Mouse (Mus musculus): ENCODE measurements around the gene Macrod1. TPM values are rescaled to one million over a fixed set of nuclear protein-coding genes. Genes with fewer than 3 reads are reported as not detected.
A peak's percentile ranks its signal among the peaks of the same experiment; 100 is the strongest.

The Macrod1 gene
- polyA plus RNA-seq, 1 experiment from 2014 or later = 3.3 TPM

- Histone ChIP-seq H3K4me3 (no peak overlapping the region), H3K9me3 (no peaks in the 10 kb centered on the region), H3K4me2 (replicated peaks) (peak overlapping the region; percentile 100; the same call in 1 of the 2 replicates), H3K9ac (replicated peaks) (no peak overlapping the region), H3K27me3 (peaks cover 40% of the 10 kb centered on the region), H3K36me3 (no peaks in the 10 kb centered on the region), H3K27ac (replicated peaks) (0 out of 2 replicates have a peak overlapping the region, but pooled peaks have one; percentile 25), H3K4me1 (peaks cover 22% of the 10 kb centered on the region)
- ATAC-seq (ENCODE audit: low FRiP score, low read depth) = no peak
- WGBS = 46% methylated on average over 6 of the region's 6 CpGs
Observed at GRCm38 (mm10) chr19:7058541-7058940, 1.9 kb downstream of the Macrod1 start.

DNA sequence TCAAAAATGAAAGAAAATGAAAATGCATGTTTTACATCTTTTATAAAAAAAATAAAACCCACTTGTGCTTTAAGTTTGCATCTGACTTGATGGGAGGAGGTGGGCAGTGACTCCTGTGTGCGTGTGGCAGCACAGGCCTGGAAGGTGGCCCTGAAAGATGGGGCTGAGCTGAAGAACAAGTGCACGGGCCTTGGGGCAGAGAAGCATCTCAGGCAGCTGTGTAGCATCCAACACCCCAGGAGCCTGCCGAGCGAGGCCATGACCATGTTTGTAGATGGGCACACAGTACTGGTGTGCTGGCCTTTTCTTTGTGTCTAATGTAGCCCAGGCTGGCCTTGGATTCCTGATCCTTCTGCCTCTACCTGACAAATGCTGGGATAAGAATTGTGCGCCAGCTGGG lies 5.5 kb downstream of the Macrod1 start:
- Histone ChIP-seq H3K9me3 (no peaks in the 10 kb centered on the region), H3K4me2 (replicated peaks) (no peak overlapping the region), H3K4me3 (no peak overlapping the region), H3K9ac (replicated peaks) (no peak overlapping the region), H3K4me1 (peaks cover 35% of the 10 kb centered on the region), H3K27me3 (peaks cover 51% of the 10 kb centered on the region), H3K27ac (replicated peaks) (no peak overlapping the region), H3K36me3 (no peaks in the 10 kb centered on the region)
- 83% methylated on average over 5 of the region's 5 CpGs for WGBS
- no peak for ATAC-seq (ENCODE audit: low FRiP score, low read depth)

- H3K9ac ChIP-seq (replicated peaks) = no peak overlapping the region
- no peak overlapping the region for H3K4me2 ChIP-seq (replicated peaks)
- no peaks in the 10 kb centered on the region for H3K36me3 ChIP-seq
- peaks cover 53% of the 10 kb centered on the region for H3K27me3 ChIP-seq
- no peaks in the 10 kb centered on the region for H3K9me3 ChIP-seq
- H3K4me1 ChIP-seq = peaks cover 35% of the 10 kb centered on the region
- ATAC-seq (ENCODE audit: low FRiP score, low read depth) = no peak
- WGBS = 92% methylated on average over 8 of the region's 8 CpGs
- H3K4me3 ChIP-seq = no peak overlapping the region
- no peak overlapping the region for H3K27ac ChIP-seq (replicated peaks)
Observed at GRCm38 (mm10) chr19:7062916-7063315, 6.3 kb downstream of the Macrod1 start.

GRCm38 (mm10) chr19:7064571-7064970 lies 8.0 kb downstream of the Macrod1 start:
- Histone ChIP-seq H3K4me1 (peaks cover 44% of the 10 kb centered on the region), H3K4me2 (replicated peaks) (no peak overlapping the region), H3K27me3 (peaks cover 43% of the 10 kb centered on the region), H3K9me3 (no peaks in the 10 kb centered on the region), H3K36me3 (no peaks in the 10 kb centered on the region), H3K9ac (replicated peaks) (no peak overlapping the region), H3K4me3 (no peak overlapping the region), H3K27ac (replicated peaks) (no peak overlapping the region)
- 2% methylated on average over 3 of the region's 3 CpGs for WGBS
- peak; percentile 55; the same call in 1 of the 2 replicates for ATAC-seq (ENCODE audit: low FRiP score, low read depth)

- Histone ChIP-seq H3K4me1 (peaks cover 61% of the 10 kb centered on the region), H3K27me3 (peaks cover 41% of the 10 kb centered on the region), H3K4me3 (no peak overlapping the region), H3K4me2 (replicated peaks) (peak overlapping the region; percentile 28; the same call in 1 of the 2 replicates), H3K27ac (replicated peaks) (peak overlapping the region; percentile 52), H3K9me3 (no peaks in the 10 kb centered on the region), H3K9ac (replicated peaks) (peak overlapping the region; percentile 39; the same call in 1 of the 2 replicates), H3K36me3 (no peaks in the 10 kb centered on the region)
- ATAC-seq (ENCODE audit: low FRiP score, low read depth) = no peak
- WGBS = 38% methylated on average over 15 of the region's 15 CpGs
Observed at GRCm38 (mm10) chr19:7066034-7066827, 9.6 kb downstream of the Macrod1 start.

GRCm38 (mm10) chr19:7066828-7067342 lies 10.3 kb downstream of the Macrod1 start:
- peaks cover 48% of the 10 kb centered on the region for H3K27me3 ChIP-seq
- peaks cover 66% of the 10 kb centered on the region for H3K4me1 ChIP-seq
- H3K4me3 ChIP-seq = no peak overlapping the region
- peak overlapping the region; percentile 52 for H3K27ac ChIP-seq (replicated peaks)
- H3K9ac ChIP-seq (replicated peaks) = no peak overlapping the region
- no peaks in the 10 kb centered on the region for H3K9me3 ChIP-seq
- WGBS = 39% methylated on average over 7 of the region's 8 CpGs
- ATAC-seq (ENCODE audit: low FRiP score, low read depth) = no peak
- no peaks in the 10 kb centered on the region for H3K36me3 ChIP-seq
- H3K4me2 ChIP-seq (replicated peaks) = peak overlapping the region; percentile 28; the same call in 1 of the 2 replicates

DNA sequence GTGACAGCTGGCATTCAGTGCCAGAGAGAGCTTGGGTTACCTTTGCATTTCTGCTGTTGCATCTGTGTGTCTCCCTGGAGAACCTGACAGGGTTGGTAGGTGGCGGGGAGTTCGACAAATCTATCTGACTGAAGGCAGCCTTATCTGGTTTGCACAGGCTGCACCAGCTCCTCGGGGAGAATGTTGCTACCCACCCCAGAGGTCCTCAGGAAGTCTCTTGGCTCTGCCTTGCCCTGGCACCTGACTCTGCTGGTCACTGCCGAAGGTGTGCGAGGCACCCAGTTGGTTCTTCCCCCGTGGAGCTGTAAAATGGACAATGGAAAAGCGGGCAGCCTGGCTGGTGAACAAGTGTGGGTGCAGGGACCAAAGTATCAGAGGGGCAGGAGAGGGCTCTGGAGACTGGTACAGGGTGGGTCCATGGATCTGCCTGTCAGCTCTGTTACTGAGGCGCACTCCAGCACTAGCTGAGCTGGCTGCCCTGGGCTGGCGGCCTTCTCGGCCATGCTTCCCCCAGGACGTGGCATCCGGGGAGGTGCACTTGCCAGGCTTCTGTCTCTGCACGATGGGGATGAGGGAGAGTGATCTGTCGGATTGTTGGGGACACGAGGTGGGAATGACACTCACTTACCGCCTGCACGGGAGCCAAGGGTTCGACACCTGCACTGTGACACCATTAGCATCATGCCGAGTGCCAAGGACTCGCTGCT lies 10.9 kb downstream of the Macrod1 start:
- 56% methylated on average over 20 of the region's 20 CpGs for WGBS
- no peak for ATAC-seq (ENCODE audit: low FRiP score, low read depth)
- H3K9me3 ChIP-seq = no peaks in the 10 kb centered on the region
- H3K9ac ChIP-seq (replicated peaks) = no peak overlapping the region; the same call in 1 of the 2 replicates
- no peaks in the 10 kb centered on the region for H3K36me3 ChIP-seq
- H3K4me3 ChIP-seq = no peak overlapping the region
- peaks cover 54% of the 10 kb centered on the region for H3K27me3 ChIP-seq
- H3K4me2 ChIP-seq (replicated peaks) = no peak overlapping the region
- peaks cover 72% of the 10 kb centered on the region for H3K4me1 ChIP-seq
- H3K27ac ChIP-seq (replicated peaks) = peak overlapping the region; percentile 30; the same call in 1 of the 2 replicates

- peaks cover 60% of the 10 kb centered on the region for H3K27me3 ChIP-seq
- H3K4me1 ChIP-seq = peaks cover 78% of the 10 kb centered on the region
- peak; percentile 41 for ATAC-seq (ENCODE audit: low FRiP score, low read depth)
- 4% methylated on average over 14 of the region's 14 CpGs for WGBS
- no peak overlapping the region for H3K4me3 ChIP-seq
- H3K27ac ChIP-seq (replicated peaks) = peak overlapping the region; percentile 82
- H3K9me3 ChIP-seq = no peaks in the 10 kb centered on the region
- H3K36me3 ChIP-seq = no peaks in the 10 kb centered on the region
- no peak overlapping the region for H3K9ac ChIP-seq (replicated peaks)
- peak overlapping the region; percentile 13; the same call in 1 of the 2 replicates for H3K4me2 ChIP-seq (replicated peaks)
Observed at GRCm38 (mm10) chr19:7068136-7068535, 11.5 kb downstream of the Macrod1 start.

- 0 out of 2 replicates have a peak overlapping the region, but pooled peaks have one; percentile 31 for H3K9ac ChIP-seq (replicated peaks)
- no peak overlapping the region for H3K4me3 ChIP-seq
- H3K4me2 ChIP-seq (replicated peaks) = peak overlapping the region; percentile 38; the same call in 1 of the 2 replicates
- no peak for ATAC-seq (ENCODE audit: low FRiP score, low read depth)
- peaks cover 67% of the 10 kb centered on the region for H3K27me3 ChIP-seq
- H3K27ac ChIP-seq (replicated peaks) = peak overlapping the region; percentile 82
- H3K4me1 ChIP-seq = peaks cover 86% of the 10 kb centered on the region
- H3K9me3 ChIP-seq = no peaks in the 10 kb centered on the region
- WGBS = 28% methylated on average over 11 of the region's 11 CpGs
- no peaks in the 10 kb centered on the region for H3K36me3 ChIP-seq
Observed at GRCm38 (mm10) chr19:7068661-7069531, 12.3 kb downstream of the Macrod1 start.

- peak; percentile 76 for ATAC-seq (ENCODE audit: low FRiP score, low read depth)
- H3K27ac ChIP-seq (replicated peaks) = peak overlapping the region; percentile 82
- no peaks in the 10 kb centered on the region for H3K36me3 ChIP-seq
- H3K9me3 ChIP-seq = no peaks in the 10 kb centered on the region
- 3% methylated on average over 33 of the region's 35 CpGs for WGBS
- H3K4me2 ChIP-seq (replicated peaks) = peak overlapping the region; percentile 38
- peaks cover 89% of the 10 kb centered on the region for H3K4me1 ChIP-seq
- no peak overlapping the region for H3K4me3 ChIP-seq
- peaks cover 74% of the 10 kb centered on the region for H3K27me3 ChIP-seq
- H3K9ac ChIP-seq (replicated peaks) = peak overlapping the region; percentile 15; the same call in 1 of the 2 replicates
Observed at GRCm38 (mm10) chr19:7069781-7070763, 13.5 kb downstream of the Macrod1 start.
